Mouse (Mus musculus) heart, adult 9 months (tissue): ENCODE measurements at regions not wholly inside any gene's neighbourhood (a gene's known extent, or its start where the extent isn't known, plus 50 kb on each side); places are given as distances from the start of the nearest gene placed in this dataset.

Source experiments
- DNase-seq, 2 experiments: peaks; one replicate each; pipeline ENCODE4 v3.0.0; 2022; ENCODE audit warnings: low spot score in 2 of 2

DNA sequence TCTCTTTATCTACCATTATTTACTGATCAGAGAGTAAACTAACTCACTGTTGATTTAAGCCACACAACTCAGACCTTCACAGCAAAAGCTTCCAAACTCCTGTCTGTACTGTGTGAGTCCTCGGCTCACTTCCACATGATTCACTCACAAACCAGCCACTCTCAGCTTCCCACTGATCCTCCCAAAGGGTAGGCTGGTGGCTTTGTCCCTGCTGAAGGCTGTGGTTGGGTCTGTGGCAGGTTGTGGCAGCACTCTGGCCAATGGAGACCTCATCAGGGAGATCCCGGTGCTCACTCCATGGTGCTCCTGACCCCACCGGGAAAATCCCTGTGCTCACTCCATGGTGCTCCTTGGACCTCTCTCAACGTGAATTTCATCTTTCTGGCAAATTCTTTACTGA is 170.1 kb downstream of the Gas1 start:
- no peak for DNase-seq

DNA sequence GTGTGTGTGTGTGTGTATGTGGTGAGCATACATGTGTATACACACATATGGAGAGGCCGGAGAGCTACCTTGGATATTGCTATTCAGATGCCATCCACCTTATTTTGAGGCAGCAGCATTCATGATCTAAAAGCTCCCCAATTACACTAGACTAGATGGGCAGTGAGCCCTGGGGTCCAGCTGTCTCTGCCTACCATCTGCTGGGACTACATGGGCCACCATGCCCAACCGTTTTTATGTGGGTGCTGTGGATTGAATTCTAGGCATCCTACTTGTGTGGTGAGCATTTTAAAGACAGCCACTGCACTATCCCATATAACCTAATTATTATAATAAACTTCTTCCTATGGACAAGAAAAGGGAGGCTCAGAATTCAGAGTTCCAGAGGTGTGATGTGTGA is 172.6 kb downstream of the Gas1 start:
- DNase-seq: no peak

DNA sequence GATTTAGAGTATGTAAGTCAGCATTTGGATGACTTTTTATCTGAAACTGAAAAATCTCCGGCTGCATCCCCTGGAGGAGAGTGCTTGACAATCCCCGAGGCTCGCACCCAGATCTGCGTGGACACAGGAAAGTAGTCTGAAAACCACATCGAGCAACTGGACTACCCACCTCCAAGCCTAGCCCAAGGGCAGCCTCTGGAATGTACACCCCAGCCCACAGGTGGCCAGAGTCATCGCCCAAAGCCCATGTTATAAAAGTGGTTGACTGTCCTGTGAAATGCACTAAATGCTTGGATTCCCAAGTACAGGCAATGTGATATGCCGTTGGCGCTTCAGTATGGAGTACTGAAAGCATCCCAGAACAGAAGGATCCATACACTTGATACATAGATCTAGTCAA is 175.1 kb downstream of the Gas1 start:
- DNase-seq: no peak

DNA sequence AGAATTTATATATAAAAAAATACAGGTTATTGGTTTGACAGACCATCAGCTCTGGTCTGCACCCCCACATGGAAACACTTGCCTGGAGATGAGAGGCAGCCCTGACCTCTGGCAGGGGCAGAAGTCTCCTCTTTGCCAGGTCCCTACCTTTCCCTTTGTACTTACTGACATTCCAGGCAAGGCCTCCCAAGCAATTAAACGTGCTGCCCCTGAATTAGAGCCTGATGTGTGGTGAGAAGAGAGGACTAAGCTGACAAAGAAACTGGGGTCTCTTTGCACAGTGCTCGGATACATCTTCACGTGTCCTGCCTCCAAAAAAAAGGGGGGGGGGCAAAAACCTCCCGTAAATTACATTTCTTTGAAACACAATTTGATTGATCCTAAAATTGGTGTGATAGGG is 175.5 kb downstream of the Gas1 start:
- DNase-seq: no peak

DNA sequence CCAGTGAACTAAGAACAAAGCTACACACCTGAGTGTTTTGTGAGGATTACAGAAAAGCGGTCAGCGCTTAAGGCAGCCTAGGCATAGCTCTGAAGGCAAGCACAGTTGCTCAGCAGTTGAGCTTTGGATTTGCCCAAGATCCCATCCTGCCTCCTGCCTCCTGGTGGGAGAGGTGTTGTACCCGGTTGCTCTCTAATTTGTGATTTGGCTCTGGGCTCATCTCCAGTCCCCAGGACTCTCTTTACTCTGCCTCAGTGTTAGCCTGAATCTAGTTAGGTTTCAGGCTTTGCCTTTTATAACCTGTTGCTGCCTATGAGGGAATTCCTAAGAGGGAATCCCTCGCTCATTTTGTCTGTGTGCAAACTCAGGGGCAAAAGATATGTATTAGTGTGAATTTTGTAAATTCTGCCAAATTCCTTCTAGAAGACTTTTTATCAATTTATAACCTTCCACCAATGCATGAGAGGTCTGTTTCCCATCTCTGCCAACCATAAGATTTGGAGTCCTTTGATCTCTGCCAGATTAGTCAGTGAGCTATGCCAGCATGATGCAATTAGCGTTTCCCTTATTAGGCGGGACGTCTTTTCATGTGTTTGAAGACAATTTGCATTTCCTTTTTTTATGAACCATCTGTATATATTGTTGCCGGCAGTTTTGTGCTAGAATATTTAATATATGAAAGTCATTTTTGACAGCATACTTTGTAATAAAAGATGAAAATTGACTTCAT is 176.4 kb downstream of the Gas1 start:
- no peak for DNase-seq

DNA sequence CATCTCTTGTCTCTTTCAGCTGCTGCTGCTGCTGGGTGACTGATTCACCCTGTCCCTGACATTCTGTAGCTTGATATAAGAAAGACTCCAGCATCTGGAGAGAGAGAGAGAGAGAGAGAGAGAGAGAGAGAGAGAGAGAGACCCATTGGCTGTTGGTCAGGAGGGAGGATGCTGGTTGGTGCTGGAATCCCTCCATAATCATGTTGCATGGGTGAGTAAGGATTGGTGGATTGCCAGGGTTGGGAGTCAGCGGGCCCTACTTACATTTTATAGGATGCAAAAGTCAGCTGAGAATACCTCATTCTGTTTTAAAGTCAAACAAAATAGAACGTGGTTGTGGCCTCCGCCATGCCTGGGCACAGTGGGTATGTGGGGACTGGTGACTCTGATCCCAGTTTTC is 174.5 kb upstream of the Tut7 start:
- DNase-seq: no peak

DNA sequence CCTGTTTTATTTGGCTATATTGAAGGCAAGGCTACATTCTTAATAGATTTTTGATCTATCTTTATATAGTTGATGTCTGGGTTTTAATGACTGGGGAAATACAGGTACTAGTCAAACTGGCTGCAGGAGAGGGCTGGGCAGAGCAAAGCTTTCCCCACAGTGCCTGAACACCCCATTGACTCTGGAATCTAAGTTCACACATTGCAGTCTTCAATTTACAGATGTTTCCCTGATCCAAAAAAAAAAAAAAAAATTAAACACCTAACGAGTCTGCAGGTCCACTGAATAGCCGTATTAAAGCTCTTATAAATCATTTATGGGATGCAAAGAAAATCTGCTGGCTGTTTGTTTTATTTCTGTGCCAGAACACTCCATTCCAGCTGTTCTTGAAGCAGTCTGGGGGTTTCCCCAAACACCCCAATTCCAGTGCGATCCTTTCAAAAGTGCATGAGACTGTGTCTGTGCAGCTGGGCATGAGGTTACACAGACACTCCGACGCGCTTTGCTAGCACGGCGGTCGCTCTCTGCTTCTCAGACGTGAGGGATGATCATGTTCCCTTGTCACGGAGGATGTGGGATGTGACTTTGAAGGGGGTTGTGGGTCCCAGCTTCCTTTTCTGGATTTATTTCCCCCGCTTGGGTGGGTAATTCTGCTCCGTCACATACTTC is 173.3 kb upstream of the Tut7 start:
- DNase-seq: no peak

DNA sequence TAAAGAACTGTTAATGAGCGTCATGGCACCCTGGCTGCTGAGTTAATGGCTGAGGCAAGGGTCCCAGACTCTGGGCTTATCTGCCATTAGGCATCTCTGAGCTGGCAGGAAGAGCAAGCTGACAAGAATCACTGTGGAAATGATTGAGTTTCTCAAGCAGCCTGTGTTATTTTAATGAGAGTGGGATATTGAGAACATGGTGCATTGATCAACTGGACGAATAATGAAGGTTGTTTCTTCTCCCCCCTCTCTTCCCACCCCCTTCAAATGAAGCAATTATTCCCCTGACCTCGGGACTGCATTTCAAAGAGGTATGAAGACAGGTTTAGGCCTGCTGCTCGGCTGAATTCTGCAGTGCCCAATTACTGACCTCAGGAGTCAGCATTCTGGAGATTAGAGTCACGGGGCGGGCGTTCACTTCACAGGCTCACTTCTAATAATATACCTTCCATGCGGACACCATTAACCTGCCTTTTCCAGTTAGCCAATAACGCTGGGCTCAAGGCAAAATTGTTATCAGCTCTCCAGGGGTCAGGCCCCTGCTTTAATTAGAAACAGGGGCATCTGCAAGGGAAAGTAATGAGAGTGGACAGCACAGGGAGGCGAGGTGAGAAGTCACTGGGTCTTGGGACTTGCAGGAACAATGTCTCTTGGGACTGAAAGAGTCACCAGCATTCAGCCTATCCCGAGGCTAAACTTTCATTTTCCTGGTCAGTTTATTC is 170.0 kb upstream of the Tut7 start:
- peak; percentile 10 to 15 for DNase-seq

DNA sequence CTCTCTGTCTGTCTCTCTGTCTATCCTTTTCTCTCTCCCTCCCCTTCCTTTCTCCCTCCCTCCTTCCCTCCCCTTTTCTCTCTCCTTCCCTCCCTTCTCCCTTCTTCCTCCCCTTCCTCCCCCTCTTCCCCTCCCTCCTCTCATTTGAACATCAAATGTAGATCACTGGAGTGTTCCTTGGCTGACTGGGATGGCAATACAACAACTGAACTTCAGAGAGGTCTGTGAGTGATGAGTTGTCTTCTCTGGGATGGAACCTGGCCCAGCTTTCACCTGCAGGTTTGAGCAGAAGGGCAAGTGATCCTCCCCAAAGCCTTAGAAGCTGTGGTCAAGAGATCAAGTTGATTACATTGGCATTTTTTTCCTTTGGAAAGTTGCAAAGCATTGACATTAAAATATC is 169.4 kb upstream of the Tut7 start:
- no peak for DNase-seq

DNA sequence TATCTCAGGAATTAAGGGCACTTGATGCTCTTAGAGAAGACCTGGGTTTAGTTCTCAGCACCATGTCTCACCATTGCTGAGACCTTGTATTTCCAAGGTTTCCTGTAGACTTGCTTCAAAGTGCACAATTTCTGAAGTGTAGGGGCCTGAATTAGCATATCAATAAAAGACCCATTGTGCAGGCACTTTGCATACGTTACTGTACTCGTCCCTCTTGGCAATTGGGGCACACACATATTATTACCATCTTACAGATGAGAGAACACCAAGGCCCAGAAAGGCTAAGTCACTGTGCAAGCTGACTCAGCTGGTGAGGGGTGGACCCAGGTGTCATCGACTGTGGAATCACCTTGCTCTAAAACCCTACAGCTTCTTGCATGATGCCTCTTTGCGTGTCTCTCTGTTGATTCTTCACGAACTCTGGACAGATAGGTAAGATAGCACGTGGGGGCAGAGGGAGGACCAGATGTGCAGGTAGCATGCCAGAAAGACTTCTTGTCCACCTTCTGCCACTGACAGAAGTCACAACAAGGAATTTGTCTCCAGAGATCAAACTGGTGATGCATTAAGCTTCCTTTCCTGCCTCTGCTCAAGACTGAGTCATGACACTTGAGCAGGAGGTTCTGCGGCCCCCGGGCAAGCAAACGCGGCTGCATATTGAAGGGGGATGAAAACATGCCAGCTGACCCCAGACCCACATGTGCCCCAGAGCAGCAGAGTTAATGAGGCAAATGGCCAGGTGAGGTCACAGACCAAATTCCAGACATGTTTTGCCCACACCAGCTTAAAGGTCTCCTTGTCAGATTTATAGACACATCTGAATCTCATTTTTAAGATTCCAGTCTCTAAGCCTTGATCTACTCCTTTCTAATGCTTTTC is 167.7 kb upstream of the Tut7 start:
- no peak for DNase-seq

DNA sequence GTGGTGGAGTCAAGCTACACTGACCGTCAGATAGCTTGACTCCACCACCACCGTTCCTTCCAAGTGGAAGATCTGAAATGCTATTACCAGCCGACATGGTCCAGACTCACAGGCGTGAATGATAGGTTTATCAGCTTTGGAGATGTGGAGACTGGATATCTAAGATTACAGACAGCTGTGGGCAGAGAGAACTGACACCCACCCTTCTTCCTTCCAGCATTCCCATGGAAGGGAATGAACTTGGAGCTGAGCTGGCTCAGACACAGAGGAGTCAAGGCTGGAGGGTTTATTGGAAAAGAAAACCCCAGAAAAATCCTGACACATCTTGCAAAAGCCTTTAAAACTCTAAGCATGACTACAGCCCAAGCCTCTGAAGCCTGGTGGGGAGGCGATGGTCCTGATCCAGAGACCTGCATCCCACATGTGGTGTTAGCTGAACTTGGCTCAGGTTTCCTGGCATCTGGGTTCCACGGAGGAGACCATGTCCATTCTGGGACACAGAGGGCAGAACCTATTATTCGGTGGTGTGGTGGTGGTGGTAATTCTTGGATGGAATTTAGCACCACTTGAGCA is 165.5 kb upstream of the Tut7 start:
- no peak for DNase-seq

DNA sequence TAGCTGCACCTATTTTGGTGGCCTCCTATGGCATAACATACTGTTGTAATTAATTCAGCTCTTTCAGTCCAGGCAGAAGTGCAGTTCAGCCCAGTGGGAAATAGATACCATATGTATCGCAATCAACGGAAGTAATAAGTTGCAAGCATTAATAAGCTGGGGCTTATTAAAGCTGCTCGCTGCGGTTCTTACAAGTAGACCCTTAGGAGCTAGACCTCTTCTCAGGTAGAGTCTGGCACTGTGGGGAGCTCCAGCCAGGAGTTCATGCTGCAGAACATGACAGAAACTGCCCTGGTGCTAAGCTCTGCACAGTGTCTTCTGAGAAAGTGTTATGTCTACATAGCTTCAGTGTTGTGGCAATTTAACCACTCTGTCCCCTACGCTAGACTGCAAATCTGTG is 153.5 kb upstream of the Tut7 start:
- DNase-seq: no peak

DNA sequence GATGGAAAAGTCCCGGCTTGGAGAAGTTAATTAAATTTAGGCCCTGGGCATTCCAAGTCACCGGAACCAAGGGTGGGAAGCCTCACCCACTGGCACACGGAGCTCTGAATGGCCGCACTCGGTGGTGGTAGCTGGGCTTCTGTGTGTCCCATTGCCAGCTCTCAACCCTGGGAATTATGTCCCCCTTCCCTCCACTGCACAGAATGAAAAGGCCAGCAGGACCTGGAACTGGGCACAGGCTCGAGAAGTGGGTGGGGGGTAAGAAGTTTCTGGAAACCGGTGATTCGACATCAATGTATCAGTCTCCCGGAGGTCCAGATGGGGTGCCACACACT is 149.1 kb upstream of the Tut7 start:
- DNase-seq: no peak

DNA sequence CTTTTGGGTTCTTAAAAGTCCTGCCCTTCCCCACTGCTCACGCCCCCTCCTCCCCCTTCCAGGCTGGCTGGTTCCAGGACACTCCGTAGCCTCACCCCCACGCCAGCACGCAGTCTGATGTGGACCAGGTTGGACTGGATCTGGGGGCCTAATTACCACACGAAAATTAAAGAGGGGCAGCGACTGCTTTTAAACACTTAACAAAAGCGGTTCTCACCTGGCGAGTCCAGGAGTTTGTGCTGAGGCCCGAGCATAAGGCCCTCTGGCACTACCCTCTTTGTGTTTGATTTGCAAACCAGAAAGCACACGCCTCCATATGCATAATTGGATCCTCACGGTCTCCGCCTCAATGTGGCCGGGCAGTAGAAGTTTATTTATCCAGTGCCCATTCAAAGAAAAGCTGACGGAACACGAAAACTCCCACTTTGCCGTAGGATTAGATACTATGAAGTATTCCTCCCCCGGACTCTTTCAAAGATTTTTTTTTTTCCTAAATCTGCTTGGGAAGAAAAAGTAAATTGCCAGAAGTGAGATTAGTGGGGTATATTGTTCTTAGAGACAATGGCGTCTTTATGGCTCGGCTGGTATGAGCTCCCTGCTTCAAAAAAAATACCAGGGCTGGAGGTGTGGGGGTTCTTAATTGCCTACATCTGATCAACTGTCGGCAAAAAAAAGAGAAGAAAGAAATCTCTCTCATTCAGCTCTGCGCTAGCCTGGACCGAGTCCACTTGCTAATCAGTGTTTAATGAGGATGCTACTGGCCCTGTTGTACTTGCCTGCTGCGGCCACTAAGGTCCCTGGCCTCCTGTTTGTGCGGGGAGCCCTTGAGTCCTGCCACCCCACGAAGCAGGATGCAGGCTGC is 148.5 kb upstream of the Tut7 start:
- no peak for DNase-seq

DNA sequence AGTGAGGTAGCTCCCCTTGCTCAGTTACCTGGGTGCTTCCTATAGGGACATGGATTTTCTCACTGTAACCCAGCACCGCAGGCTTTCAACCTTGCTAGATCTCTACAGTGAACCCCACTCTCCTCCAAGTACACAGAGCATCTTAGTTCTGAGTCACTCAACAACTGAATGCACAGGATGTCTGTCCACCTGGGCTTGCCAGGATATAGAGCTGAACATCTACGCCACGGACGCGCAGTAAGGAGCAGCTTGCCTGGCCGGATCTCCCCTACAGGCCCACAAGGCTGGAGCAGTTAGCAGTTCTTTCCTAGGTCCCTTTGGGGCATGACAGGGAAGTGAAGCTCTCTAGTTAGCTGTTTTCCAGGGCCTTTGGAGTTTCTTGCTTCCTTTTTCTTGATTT is 147.5 kb upstream of the Tut7 start:
- no peak for DNase-seq

DNA sequence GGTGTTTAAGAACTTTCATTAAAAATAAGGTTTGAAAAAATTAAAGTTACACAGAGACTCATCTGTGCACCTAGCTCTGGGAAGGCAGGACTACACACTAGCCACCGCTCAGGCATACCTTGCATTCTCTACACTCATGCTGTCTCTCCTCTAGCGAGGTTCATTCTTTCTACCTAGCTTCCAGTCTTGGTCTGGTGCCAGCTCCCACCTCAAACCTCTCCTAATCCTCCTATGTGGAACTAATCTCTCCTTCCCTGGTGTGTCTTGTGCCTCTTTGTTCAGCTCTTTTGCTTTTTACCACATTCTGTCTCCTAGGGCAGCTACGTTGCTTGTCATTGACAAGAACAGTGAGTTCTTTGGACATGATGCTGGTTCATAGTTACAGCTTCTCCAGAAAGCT is 146.5 kb upstream of the Tut7 start:
- DNase-seq: no peak

DNA sequence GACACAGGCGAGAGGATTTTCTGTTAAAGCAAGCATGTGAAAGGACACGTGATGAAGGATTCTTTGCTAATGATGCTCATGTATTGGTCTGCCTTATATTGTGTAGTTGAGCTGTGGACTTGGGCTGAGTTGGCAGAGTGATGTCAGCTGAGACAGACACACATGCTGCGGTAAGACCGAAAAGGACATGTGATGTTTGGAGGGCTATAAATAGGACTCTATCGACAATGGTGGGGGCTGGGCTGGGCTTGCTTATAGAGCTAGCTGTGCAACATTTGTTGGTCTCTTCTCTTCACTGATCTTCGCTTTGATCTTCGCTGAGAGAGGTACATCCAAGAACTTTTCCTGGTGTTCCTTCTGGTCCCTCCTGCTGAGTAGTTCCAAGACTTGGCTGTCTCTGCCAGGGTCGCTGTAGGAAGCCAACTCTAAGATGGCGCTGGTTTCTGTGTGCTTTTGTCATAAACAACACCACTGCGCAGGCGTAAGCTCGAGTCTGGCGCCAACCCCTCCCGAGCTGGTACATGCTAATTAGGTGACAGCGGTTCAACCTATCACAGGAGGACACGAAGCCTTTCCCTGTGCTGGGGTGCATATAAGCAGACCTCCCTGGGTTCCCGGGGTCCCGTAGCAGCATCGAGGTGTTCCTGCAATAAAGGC is 145.8 kb upstream of the Tut7 start:
- no peak for DNase-seq

DNA sequence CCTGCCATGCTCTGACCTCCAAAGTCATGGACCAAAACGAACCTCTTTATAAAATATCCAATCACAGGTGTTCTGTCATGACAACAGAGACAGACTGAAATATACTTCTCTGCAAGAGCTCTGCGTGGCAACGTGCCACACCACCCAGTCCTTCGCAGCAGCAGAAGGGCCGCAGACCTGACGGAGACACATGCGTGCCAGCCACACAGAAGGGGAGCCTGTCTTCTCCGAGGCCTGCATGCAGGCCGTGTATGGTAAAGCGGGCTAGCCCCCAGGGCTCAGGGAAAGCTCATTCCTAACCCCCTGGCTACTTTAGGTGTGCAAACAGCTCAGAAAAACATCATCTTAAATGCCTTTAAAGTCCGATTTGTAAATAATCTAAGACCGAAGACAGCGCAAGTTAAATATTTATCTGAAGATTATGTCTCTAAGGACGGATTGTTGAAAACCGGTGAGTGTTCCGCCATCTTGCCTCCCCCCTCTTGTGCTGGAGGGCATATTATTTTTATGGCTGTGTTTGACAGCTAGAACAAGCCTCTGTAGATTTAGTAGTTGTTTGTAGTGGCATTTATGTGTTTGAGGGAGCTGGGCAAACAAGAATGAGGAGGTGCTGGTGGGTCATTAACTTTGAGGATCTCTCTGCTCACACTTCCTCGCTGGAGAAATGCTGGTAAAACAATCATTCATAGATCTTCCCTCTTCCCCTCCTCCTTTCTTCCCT is 143.7 kb upstream of the Tut7 start:
- DNase-seq: no peak

DNA sequence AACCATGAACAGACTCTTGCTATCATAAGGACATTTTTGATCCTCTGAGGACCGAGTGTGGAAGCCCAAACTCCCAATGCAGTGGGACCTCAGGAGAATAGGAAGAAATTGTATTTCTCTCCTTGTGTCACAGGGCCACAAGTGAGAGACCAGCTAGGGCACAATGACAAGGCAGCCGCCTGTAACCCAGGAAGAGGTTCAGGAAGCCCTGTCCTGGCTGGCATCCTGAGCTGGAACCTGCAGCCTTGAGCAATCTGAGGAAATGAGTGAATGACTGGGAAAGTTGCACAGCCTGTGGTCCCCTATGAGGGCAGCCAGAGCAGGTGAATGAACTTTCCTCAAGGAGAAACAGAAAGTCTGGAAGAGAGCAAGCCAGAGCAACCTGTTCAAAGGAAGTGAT is 142.0 kb upstream of the Tut7 start:
- DNase-seq: no peak
